Mouse (Mus musculus) midbrain, embryonic 11.5 days (tissue): ENCODE results near the gene Mapre1. TPM values are rescaled to one million over a fixed set of nuclear protein-coding genes. Genes with fewer than 3 reads are reported as not detected.
"Not testable (repeated sequence)": the region's sequence is repeated elsewhere in the genome, so short reads cannot be mapped to it uniquely, and the experiment has no call there.

Experiments used
- ATAC-seq: fragments of 200-750 bp; cut with Nextera tagmentation; 2 replicates; pipeline ENCODE4 v1.8.0; 2017; ENCODE audit warnings: moderate TSS enrichment, moderate library complexity; ENCODE audit not compliant: low FRiP score
- DNase-seq: peaks from one replicate; pipeline ENCODE4 v3.0.0; 2015; ENCODE audit warnings: low spot score; ENCODE audit errors: missing footprints
- H3K27ac ChIP-seq: fragments of 300-500 bp; sonication (generic); 2 replicates; pipeline ENCODE4 v1.5.1; 2014; ENCODE audit warnings: low read depth, low read length
- H3K27me3 ChIP-seq: fragments of 300-500 bp; sonication (generic); 2 replicates; pipeline ENCODE4 v1.6.1; 2014; ENCODE audit warnings: mild to moderate bottlenecking, low read length, moderate library complexity, mixed read lengths; ENCODE audit not compliant: control insufficient read depth, insufficient read depth
- H3K36me3 ChIP-seq: fragments of 300-500 bp; sonication (generic); 2 replicates; pipeline ENCODE4 v1.6.1; 2014; ENCODE audit warnings: mild to moderate bottlenecking, low read length, moderate library complexity, mixed read lengths; ENCODE audit not compliant: control insufficient read depth, insufficient read depth
- H3K4me1 ChIP-seq: fragments of 300-500 bp; sonication (generic); 2 replicates; pipeline ENCODE4 v1.6.1; 2014; ENCODE audit warnings: low read length; ENCODE audit not compliant: control insufficient read depth, insufficient read depth
- H3K4me2 ChIP-seq: fragments of 300-500 bp; sonication (generic); 2 replicates; pipeline ENCODE4 v1.6.1; 2014; ENCODE audit warnings: mild to moderate bottlenecking, moderate library complexity
- H3K4me3 ChIP-seq: fragments of 300-500 bp; sonication (generic); 2 replicates; pipeline ENCODE4 v1.5.1; 2014; ENCODE audit warnings: low read depth, low read length
- H3K9ac ChIP-seq: fragments of 300-500 bp; sonication (generic); 2 replicates; pipeline ENCODE4 v1.6.1; 2014; ENCODE audit warnings: low read length
- H3K9me3 ChIP-seq: fragments of 300-500 bp; sonication (generic); 2 replicates; pipeline ENCODE4 v1.6.1; 2016; ENCODE audit warnings: low read length; ENCODE audit not compliant: control insufficient read depth
- WGBS: fragments of 180-500 bp; shearing (Covaris S2); extraction: QIAGEN DNeasy Blood & Tissue Kit; methylation state at CpG from one replicate; pipeline ENCODE4 v1.1.7; 2014; 5-methylcytosine and 5-hydroxymethylcytosine counted together
- polyA plus RNA-seq: library from polyadenylated mRNA; unstranded; fragments of >200 nt; fragmentation: Nextera tagmentation; extraction: Ambion mirVana; gene quantifications from 2 replicates; pipeline ENCODE4 v1.2.1, GENCODE M21; 2014

Gene Mapre1
- polyA plus RNA-seq = 394 and 463 TPM in 2 replicates

DNA sequence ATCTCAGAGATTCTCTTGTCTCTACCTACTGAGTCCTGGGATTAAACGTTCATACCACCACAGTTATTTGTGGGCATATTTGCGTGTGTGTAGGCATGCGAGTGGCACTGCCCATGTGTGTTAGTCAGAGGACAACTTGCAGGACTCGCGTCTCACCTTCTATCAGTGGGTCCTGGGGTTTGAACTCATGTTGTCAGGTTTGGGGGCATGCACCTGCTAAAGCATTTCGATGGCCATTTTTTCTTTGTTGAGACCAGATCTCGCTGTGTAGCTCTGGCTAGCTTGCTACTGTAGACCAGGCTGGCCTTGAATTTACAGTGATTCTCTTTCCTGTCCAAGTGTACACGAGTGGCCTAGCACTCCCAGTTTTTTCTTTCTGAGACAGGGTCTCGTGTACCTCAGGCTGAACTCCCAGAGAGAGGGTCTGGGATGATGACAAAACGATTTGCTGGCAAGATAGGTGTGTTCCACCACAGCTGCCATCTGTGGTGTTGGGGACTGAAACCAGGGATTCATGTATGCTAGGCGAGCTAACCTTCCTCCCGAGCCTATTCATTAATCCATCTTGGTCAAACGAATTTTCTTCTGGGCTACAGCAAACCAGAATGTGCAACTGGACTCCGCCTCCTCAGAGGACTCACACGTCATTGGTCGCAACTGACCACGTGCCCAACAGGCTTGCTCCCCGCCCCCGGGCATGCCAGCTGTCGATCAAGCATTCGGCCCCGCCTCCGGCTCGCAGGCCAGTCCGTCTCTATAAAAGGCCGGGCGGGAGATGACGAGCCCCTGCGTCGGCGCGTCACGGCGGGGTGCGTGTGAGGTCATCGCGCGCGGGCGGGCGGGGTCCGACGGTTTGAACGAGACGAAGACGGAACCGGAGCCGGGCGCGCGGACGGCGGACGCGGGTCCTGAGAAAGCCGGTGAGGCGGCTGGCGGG, at the start of gene Mapre1:
Mapre1 (plus strand) TSS at position 775 of the 937 bp plus-strand sequence.
- Histone ChIP-seq H3K27me3 (no peaks in the 10 kb centered on the region), H3K36me3 (no peaks in the 10 kb centered on the region), H3K4me1 (peaks cover 10% of the 10 kb centered on the region), H3K4me3 (peak within 1 kb of the TSS; percentile 83), H3K27ac (peak within 1 kb of the TSS; percentile 84), H3K9ac (peak within 1 kb of the TSS; percentile 91), H3K9me3 (no peaks in the 10 kb centered on the region), H3K4me2 (peak within 1 kb of the TSS; percentile 67)
- ATAC-seq = peak; percentile 97
- DNase-seq = peak; percentile 100
- WGBS = 11% methylated on average over 58 of the region's 58 CpGs

DNA sequence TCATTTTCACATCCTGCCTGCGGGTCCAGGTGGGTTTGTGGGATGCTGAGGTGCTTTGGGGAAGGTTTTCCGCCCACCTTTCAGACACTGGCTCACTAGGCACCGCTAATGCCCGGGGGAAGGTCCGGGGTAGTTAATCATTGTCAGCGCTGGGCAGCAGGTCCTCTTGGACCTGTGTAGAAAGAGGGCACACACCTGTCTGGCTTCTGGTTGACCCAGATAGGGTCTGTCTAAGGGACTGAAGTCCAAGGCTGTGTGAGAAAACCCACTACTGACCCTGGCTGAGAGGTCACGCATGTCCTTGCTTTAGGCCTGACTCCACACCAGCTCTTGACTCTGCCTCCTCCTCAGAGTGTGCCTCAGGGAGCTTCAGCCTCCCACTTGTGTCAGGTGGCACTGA, 47.7 kb upstream of the Mapre1 start:
- not testable (repeated sequence) for H3K36me3 ChIP-seq, ATAC-seq, H3K4me3 ChIP-seq, H3K27ac ChIP-seq, H3K27me3 ChIP-seq, H3K4me2 ChIP-seq, H3K4me1 ChIP-seq, H3K9ac ChIP-seq, DNase-seq, H3K9me3 ChIP-seq
- 79% methylated on average over 5 of the region's 7 CpGs for WGBS

DNA sequence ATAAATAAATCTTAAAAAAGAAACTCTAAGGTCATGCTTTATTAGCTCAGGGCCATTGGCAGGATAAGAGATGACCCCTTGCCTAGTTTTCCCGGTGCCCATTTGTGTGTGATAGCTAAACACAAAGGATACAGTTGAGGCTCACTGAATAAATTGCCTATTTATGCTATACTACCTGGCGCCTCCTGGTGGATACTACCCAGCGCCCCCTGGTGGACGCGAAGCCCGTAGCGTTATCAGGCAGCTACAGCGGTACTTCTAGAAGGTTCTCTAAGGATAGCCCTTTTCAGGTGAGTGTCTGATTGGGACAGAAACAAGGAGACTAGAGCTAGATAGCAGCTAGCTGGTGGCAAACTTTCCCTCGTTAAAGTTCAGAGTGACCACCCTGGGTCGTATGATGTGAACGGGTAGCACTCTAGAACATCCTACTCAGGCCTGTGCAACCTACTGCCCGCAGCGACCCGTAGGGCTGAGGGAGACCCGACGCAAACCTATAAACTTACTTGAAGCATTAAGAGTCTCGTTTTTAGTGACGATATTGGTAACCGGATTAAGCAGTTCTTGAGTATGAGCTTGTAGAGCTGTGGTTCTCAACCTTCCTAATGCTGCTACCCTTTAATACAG, 46.5 kb upstream of the Mapre1 start:
- Histone ChIP-seq H3K4me1 (no peaks in the 10 kb centered on the region), H3K4me2 (no peak overlapping the region), H3K27me3 (no peaks in the 10 kb centered on the region), H3K27ac (no peak overlapping the region), H3K9me3 (no peaks in the 10 kb centered on the region), H3K4me3 (no peak overlapping the region), H3K36me3 (no peaks in the 10 kb centered on the region), H3K9ac (no peak overlapping the region)
- DNase-seq = no peak
- WGBS = 66% methylated on average over 19 of the region's 19 CpGs
- ATAC-seq = no peak

DNA sequence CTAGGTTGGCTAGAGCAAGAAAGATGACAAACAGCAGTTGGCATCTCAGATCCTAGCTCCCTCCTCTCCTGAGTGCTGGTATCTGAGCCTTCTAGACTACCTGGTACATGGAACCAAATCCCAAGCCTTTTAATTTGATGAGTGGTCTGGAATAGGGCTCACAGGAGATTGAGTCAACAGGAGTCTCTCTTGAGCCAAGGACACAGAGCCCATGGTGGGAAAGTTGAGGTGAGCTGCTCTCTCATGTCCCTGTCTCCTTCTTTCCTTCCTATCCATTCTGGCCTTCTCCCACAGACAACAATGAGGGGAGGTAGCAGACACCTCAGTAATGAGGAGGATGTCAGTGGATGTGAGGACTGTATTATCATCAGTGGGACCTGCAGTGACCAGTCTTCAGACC, 44.7 kb upstream of the Mapre1 start, which contains the start of gene Dnmt3c:
Dnmt3c (plus strand) TSS at position 301 of the 400 bp plus-strand sequence.
- H3K27me3 ChIP-seq = no peaks in the 10 kb centered on the region
- no peaks in the 10 kb centered on the region for H3K4me1 ChIP-seq
- H3K9ac ChIP-seq = no peak within 1 kb of the TSS
- H3K27ac ChIP-seq = no peak within 1 kb of the TSS
- H3K4me2 ChIP-seq = no peak within 1 kb of the TSS
- no peak within 1 kb of the TSS for H3K4me3 ChIP-seq
- H3K36me3 ChIP-seq = no peaks in the 10 kb centered on the region
- DNase-seq (no peak), ATAC-seq (no peak)
- H3K9me3 ChIP-seq = no peaks in the 10 kb centered on the region

DNA sequence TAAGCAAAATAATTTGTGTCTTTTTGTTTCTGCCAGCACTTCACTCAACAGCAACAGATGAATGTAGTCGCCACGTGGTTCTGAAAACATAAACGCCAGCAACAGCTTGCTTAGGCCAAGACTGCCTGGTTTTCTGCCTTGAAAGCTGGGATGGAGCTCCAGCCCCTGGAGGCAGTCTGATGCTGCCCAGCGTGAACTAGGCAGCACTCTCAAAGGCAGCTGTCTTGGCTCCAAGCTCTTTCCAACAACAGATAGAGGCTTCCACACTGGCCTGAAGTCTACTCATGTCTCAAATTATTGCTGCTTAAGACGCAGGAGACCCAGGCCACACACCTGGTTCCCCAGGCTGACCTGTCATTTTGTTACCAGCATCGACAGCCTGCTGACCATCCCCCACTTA, 37.7 kb upstream of the Mapre1 start:
- ATAC-seq (no peak), DNase-seq (peak; percentile 81)
- 49% methylated on average over 6 of the region's 6 CpGs for WGBS

DNA sequence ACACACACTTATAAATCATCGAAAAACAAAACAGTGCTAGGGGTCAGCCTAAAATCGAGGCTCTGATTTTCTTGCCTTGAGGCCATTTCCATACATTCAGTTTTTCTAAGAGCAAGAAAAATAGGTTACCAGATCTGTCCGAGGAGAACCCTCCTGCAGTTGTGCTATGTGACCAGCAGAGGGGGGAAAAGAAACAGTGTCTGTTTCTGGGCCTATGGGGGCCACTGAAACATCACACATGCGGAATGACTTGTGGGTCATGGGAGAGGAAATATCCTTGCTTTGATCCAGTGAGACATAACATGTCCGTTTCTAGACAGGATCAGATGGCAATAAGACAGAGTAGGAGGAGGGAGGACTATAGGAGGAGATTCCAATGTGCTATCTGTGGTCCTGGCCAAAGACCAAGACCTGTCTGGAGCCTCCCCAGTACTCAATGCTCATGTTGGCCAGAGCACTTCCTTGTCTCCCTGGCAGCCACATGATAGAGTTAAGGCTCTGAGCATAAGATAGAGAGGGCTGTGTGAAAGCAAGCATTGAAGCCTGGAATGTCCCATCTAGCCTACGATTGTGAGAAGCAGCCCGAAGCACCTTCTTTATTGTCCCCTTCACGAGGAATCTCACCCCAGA, 30.3 kb upstream of the Mapre1 start:
- WGBS = 57% methylated on average over 8 of the region's 8 CpGs
- H3K9me3 ChIP-seq = no peaks in the 10 kb centered on the region
- ATAC-seq (no peak), DNase-seq (peak; percentile 86)
- H3K27me3 ChIP-seq = no peaks in the 10 kb centered on the region
- H3K4me1 ChIP-seq = no peaks in the 10 kb centered on the region
- no peak overlapping the region for H3K27ac ChIP-seq
- no peak overlapping the region for H3K9ac ChIP-seq
- no peak overlapping the region for H3K4me3 ChIP-seq
- H3K36me3 ChIP-seq = no peaks in the 10 kb centered on the region
- no peak overlapping the region for H3K4me2 ChIP-seq

More for the DNA sequence above, 37.7 kb upstream of the Mapre1 start:
- Histone ChIP-seq H3K27me3 (no peaks in the 10 kb centered on the region), H3K9ac (no peak overlapping the region), H3K27ac (no peak overlapping the region), H3K4me3 (no peak overlapping the region), H3K36me3 (no peaks in the 10 kb centered on the region), H3K4me2 (no peak overlapping the region), H3K9me3 (no peaks in the 10 kb centered on the region), H3K4me1 (peaks cover 3% of the 10 kb centered on the region; the same call in 1 of the 2 replicates)

DNA sequence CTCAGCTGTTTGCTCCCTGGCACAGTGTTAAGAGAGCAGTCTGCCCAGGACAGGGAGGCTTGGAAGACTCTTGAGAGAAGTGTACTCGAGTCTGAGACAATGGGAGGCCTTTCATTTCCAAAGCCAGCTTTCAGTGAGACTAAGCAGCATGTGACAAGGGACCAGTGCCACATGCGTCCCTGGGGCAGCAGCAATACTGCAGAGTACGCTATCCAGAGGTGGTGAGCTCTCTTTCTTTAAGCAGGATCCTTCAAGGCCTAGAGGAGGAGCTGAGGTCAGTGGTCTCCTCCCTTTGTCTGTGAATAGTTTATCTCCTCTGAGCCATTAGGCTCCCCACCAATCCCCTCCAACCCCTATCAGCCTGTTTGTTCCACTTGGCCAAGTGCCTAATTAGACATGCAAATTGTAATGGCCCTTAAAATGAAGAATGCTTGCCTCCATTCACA, 28.4 kb upstream of the Mapre1 start:
- no peak overlapping the region for H3K9ac ChIP-seq
- WGBS = 17% methylated on average over 3 of the region's 3 CpGs
- peak; percentile 37 for DNase-seq
- H3K36me3 ChIP-seq = no peaks in the 10 kb centered on the region
- H3K9me3 ChIP-seq = no peaks in the 10 kb centered on the region
- no peak overlapping the region for H3K4me3 ChIP-seq
- H3K4me1 ChIP-seq = no peaks in the 10 kb centered on the region
- peak overlapping the region; percentile 3; the same call in 1 of the 2 replicates for H3K27ac ChIP-seq
- H3K27me3 ChIP-seq = no peaks in the 10 kb centered on the region
- H3K4me2 ChIP-seq = no peak overlapping the region
- ATAC-seq = no peak

DNA sequence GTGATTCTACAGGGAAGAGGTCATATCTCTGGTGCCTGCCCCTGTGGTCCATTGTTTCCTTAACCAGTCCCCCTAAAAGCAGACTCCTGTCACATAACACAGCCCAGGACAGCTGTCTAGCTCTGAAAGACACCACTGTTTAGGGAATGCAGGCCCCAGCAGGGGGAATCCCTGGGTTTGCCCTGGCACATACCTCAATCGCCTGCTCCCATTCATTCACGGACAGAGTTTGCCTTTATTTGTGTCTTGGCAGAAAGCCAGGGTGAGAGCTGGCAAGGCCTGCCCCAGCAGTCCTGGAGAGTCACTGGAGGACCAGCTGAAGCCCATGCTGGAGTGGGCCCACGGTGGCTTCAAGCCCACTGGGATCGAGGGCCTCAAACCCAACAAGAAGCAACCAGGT, 27.8 kb upstream of the Mapre1 start:
- Histone ChIP-seq H3K27me3 (no peaks in the 10 kb centered on the region), H3K9ac (no peak overlapping the region), H3K27ac (no peak overlapping the region), H3K4me1 (no peaks in the 10 kb centered on the region), H3K4me3 (no peak overlapping the region), H3K9me3 (no peaks in the 10 kb centered on the region), H3K4me2 (no peak overlapping the region), H3K36me3 (no peaks in the 10 kb centered on the region)
- whole genome bisulfite sequencing = 41% methylated on average over 4 of the region's 4 CpGs
- ATAC-seq (0 out of 2 replicates have a peak, but pooled peaks have one; percentile 30), DNase-seq (peak; percentile 81)
